Mouse (Mus musculus) MN1 (cell line): Measurements from ENCODE around the gene Gtpbp1.

Experiments
- DNase-seq: peaks from one replicate; pipeline ENCODE4 v3.0.0-alpha.2; 2016; ENCODE audit warnings: low spot score

The Gtpbp1 gene

GRCm38 (mm10) chr15:79685141-79685641 is 5.5 kb upstream of the Gtpbp1 start:
- DNase-seq = no peak

DNA sequence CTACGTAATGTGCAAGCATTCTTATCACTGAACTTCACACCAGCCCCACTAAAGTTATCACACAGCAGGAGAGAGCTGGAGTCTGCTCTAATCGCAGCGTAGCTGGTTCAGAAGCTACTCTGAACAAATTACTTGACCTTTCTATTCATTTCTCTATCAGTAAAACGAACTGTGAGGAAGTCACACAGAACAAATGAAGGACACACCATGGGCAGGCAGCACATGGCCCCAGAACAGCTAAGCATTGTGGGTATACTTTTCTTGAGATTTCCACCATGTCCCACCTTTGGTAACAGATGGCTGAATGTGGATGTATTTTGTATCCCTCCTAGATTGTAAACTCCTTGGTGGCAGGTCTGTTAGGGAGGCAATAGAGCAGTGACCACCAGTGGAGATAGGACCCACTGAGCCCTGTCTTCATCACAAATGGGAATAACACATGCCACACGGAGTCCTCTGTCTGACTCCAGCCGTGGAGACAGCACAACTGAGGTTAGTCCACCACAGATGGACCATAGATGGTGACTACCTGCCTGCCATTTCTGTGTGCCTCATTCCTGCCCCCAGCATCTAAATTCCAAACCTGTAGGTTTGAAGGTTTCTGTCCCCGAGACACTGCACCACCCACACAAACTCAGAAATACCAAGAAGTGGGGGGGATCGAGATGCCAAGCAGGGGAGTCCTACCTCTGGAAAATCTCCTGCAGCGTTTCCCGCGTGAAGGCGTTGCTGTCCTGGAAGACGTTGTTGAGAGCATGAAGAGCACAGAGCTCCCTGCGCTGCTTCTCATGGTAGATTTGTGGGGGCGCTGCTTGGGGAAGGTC is 4.4 kb upstream of the Gtpbp1 start:
- DNase-seq = no peak

GRCm38 (mm10) chr15:79687175-79687574 is 3.5 kb upstream of the Gtpbp1 start:
- no peak for DNase-seq

- peak; percentile 95 for DNase-seq
Observed at GRCm38 (mm10) chr15:79687646-79688267, 2.9 kb upstream of the Gtpbp1 start, which contains the start of gene Josd1. Gene Josd1 (minus strand): TSS chr15:79687919.

- no peak for DNase-seq
Observed at GRCm38 (mm10) chr15:79688268-79688956, 2.2 kb upstream of the Gtpbp1 start.

DNA sequence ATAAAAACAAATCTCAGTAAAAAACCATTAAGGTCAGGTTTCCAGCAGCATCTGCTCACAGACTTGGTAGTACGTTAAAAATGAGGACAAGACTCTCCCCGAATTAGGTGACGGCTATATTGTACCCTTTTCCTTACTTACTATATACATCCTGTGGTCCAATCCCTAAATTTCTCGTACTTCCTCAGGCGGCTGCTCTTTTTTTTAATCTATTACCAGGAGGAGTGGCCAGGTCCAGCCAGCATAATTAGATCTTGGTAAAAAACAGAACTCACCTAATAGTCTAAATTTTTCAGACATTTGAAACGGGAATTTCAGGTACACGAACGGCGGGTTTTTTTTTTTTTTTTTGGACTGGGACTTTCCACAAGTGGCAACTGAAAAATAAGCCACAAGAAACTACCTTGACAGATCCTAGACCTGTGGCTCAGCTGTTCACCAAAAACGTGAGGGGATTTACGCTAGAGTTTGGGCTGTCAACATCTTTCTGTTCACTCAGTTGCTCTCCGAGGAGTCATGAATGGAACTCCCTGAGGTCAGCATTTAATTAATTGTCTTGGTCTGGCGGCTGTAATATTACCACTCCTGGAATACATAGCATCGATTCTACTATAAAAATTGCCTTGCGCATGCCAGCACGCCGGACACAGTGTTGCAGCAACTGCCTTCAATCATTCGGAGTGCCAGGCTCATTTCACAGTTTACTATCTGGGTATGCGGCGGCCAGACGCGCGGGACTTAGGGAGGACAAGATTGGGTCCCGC is 801 bp upstream of the Gtpbp1 start:
- no peak for DNase-seq

GRCm38 (mm10) chr15:79691023-79691508 is 421 bp downstream of the Gtpbp1 start:
- DNase-seq = no peak

GRCm38 (mm10) chr15:79692334-79692733 is 1.7 kb downstream of the Gtpbp1 start:
- no peak for DNase-seq

DNA sequence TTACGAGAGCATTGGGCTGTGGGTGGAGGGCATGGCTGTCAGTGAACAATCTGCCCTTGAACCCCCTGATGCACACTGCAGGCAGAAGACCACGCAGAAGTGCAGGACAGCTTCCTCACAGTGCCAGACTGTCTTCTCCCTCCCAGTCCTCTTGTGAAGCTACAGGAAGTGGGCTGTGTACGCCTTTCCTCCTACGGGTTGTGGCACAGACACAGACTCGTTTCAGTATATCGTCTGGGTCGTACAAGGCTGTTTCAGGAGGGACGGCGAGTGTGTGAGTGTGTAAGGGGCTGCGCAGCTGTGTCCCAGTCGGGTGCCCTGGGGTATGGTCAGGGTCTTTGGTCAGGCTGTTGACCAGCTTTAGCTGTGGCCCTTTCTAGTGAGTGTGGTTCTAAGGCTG is 3.1 kb downstream of the Gtpbp1 start:
- no peak for DNase-seq

DNA sequence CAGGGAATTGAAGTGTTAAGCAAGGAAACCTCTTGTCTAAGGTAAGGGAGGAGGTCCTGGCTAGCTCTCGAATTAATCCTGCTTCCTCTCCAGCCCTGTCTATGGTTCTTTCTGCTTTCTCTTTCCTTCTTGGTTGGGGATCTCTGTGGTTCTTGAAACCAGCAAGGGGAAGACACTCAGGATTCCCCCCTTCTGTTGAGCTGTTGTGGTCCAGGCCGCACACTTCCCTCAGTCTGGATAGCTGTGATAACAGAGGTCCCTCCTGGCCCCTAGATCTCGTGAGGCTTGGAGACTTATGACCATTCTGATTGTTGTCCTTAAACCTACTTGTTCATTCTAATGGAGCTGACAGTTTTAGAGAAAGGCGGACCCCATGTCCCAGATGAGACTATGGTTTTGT is 3.9 kb downstream of the Gtpbp1 start:
- no peak for DNase-seq

DNA sequence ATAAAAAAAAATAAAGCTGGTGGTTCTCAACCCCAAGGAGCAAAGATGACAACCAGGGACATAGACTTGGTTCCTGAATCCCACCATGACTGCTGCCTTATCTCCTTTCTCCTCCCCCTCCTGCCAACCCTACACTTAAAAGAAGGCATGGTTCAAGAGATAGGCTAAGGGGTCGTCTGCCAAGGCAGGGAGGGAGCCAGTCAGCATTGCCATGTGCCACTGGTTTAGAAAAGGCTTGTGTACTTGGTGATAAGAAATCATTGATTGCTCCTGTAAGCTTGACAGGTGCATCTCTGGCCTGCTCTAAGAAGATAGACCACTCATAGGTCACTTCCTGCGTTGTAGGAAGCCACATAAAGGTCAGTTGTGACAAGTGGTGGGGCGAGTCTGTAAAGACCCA is 4.9 kb downstream of the Gtpbp1 start:
- no peak for DNase-seq

DNA sequence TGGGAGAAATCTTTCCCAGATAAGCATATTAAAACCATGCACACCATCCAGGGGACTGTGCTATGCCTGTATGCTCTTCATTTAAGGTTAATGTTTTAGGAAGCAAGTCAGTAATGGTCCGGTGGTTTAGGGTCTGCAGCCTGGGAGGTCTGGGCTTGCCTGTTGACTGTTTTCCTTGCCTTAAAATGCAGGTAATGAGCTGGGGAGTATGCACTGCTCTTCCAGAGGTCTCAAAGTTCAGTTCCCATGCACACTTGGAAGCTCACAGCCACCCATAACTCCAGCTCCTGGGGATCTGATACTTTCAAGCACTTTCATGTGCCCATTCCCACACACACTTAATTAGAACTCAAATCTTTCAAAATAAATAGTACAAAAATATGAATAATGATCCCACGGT is 5.9 kb downstream of the Gtpbp1 start:
- DNase-seq = no peak

GRCm38 (mm10) chr15:79697011-79697410 is 6.4 kb downstream of the Gtpbp1 start:
- DNase-seq = no peak

- DNase-seq = no peak
Observed at GRCm38 (mm10) chr15:79697558-79698187, 7.0 kb downstream of the Gtpbp1 start.

- DNase-seq = no peak
Observed at GRCm38 (mm10) chr15:79706603-79707214, 16.1 kb downstream of the Gtpbp1 start.

DNA sequence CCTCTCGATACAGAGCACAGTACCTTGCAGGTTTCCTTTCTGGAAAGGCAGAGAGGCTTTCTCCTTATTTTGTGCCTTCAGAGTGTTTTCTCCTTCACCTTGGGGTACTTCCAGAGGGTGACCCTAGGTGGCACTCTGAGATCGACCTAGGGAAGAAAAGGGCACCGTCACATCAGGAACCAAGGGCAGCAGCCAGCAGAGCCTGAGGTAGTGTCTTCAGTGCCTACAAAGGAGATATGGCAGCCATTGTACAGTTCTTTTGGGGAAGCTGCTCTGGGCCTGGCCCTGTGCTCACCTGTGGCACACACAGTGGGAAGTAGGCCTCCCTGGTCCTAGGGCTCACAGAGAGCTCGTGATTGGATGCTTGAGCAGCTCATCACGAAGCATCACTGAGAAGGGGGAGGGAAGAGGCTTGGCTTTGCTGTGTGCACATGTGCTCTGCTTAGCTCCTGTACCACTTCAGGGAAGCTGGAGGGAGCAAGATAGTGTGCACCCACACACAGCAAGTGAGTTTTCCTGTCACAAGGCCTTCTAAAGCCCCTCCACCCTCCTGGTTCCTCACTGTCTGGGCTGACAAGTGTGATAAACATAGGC is 17.7 kb downstream of the Gtpbp1 start:
- DNase-seq = no peak

GRCm38 (mm10) chr15:79715646-79716045 is 25.0 kb downstream of the Gtpbp1 start:
- DNase-seq = no peak

- DNase-seq = no peak
Observed at GRCm38 (mm10) chr15:79716710-79717109, 26.1 kb downstream of the Gtpbp1 start.

DNA sequence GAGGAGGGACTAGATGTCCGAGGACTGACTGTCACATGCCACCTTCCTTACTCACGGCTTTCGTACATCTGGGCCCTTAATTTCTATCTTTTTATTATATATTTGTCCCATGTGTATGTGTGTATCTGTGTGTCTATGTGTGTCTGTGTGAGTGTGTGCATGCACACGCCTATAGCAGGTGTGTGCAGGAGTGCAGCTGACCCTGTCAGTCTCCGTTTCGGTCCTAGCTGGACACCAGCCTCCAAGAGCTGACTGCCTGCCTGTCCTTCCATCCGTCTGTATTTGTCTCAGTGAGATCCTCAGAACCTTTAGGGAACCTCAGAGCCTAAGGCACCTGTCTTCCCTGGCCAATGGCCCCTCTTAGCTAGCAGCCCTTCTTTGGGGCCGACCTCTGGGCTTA is 29.6 kb downstream of the Gtpbp1 start:
- no peak for DNase-seq

DNA sequence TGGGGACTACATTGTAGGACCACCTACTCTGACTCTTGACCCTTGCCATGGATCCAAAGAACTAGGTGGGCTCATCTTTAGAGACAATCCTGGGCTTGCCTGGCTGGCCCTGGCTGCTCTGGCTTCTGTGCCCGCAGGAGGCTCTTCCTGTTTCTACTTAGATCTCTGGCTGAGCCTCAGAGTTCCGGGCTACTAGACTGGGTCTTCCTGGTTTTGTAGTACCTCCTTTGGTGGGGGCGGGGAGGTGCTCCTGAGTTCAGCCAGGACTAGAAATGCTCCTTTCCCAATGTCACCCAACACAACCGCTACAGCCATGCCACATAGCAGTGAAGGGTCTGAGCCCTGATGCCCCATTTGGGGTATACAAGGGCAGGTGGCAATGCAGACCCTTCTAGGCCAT is 30.2 kb downstream of the Gtpbp1 start:
- no peak for DNase-seq

- DNase-seq = peak; percentile 32
Observed at GRCm38 (mm10) chr15:79723439-79723838, 32.8 kb downstream of the Gtpbp1 start.
